Mouse (Mus musculus): Measurements from ENCODE around the gene Gria1.

Gria1 gene

DNA sequence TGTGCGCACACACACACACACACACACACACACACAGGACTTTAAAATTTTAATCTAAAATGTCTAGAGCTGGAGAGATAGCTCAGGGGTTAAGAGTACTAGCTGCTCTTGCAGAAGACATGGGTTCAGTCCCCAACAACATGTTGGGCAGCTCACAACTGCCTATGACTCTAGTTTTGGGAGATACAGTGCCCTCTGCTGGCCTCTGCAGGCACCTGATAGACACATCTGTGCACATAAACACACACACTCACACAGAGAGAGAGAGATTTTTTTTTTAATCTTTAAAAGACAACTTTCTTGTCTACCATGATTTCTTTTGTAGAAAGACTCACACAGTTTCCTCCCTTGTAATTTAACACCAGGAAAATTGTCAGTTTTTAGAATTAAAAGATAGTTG is 292.4 kb downstream of the Gria1 start:
- WGBS, result 91% methylated on average over 1 of the region's 1 CpGs

GRCm38 (mm10) chr11:57306116-57306515 is 294.9 kb downstream of the Gria1 start:
- 70% methylated on average over 2 of the region's 2 CpGs for WGBS

- WGBS, result 100% methylated on average over 1 of the region's 1 CpGs
Measured at GRCm38 (mm10) chr11:57306892-57307291, 295.7 kb downstream of the Gria1 start.

DNA sequence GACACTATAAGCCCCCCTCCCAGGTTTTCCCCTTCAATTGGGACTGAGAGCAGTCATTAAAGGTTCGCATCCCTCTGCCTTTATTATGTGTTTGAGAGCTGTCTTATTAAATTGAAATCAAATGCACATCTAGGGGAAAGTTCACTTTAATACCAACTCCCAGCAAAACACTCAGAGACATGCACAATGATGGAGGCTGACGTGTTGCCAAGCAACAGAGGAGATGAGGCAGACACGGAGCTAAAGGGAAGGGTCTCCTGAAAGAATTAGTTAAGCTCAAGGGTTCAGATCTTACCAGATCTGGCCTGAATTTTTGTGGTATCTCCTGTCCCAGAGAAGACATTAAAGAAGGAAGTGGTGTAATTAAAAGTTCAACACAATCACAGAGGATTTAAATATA is 305.9 kb downstream of the Gria1 start:
- 53% methylated on average over 3 of the region's 3 CpGs for WGBS

- 73% methylated on average over 13 of the region's 13 CpGs for WGBS
Measured at GRCm38 (mm10) chr11:57317478-57317877, 306.3 kb downstream of the Gria1 start.

DNA sequence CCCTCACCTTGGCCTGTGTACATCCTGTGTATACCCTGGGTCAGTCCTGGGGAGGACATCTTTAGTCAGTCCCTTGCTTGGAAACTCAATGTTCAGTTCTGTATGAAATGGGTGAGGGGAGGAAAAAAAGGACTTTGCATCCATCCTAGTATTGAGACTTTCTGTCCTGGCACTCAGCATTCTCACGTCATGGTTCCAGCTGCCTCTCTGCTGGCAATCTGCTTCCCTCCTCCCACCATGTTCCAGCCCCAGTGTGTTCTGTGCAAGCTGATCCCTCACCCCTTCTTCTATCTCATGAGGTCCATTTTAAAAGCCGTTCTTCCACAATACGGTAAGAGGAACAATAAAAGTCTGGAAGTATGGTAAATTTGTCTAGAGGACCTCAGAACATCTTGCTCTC is 308.2 kb downstream of the Gria1 start:
- 57% methylated on average over 3 of the region's 3 CpGs for WGBS

- 59% methylated on average over 4 of the region's 4 CpGs for WGBS
Measured at GRCm38 (mm10) chr11:57324099-57324498, 312.9 kb downstream of the Gria1 start.

Data from cerebral cortex, adult 2 months (tissue).